Mouse (Mus musculus) testis, postnatal 10 days (tissue): Measurements from ENCODE around the gene Osbpl6.
A peak's percentile ranks its signal among the peaks of the same experiment; 100 is the strongest.
"Not testable (repeated sequence)": the region's sequence is repeated elsewhere in the genome, so short reads cannot be mapped to it uniquely, and the experiment has no call there.

Source experiments
- DNase-seq: peaks from one replicate; pipeline ENCODE4 v3.0.0; 2021; ENCODE audit warnings: low spot score

Gene Osbpl6

DNA sequence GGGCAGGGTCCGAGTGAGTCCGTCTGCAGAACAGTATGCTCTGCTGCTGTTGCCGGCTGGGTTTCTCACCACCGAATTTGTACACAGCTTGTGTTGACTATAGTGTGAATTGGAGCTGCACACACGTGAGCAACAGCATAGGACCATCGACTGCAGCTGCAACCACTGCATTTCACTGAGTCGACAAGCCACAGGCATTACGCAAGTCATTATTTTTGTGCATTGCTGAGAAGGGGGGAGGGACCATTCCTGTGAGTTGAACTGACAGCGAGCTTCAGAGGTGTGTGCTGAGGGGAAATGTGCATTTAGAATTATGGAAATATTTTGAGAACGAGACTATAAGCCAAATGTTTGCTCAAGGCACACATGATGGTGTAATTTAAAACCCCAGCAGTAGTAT, 165.2 kb downstream of the Osbpl6 start:
- no peak for DNase-seq

- DNase-seq, result no peak
Observed at GRCm38 (mm10) chr2:76578911-76579310, 172.6 kb downstream of the Osbpl6 start.

GRCm38 (mm10) chr2:76585090-76585489, 178.8 kb downstream of the Osbpl6 start:
- peak; percentile 44 for DNase-seq

- DNase-seq, result no peak
Observed at GRCm38 (mm10) chr2:76586906-76587305, 180.6 kb downstream of the Osbpl6 start.

- DNase-seq, result no peak
Observed at GRCm38 (mm10) chr2:76590221-76590620, 183.9 kb downstream of the Osbpl6 start.

DNA sequence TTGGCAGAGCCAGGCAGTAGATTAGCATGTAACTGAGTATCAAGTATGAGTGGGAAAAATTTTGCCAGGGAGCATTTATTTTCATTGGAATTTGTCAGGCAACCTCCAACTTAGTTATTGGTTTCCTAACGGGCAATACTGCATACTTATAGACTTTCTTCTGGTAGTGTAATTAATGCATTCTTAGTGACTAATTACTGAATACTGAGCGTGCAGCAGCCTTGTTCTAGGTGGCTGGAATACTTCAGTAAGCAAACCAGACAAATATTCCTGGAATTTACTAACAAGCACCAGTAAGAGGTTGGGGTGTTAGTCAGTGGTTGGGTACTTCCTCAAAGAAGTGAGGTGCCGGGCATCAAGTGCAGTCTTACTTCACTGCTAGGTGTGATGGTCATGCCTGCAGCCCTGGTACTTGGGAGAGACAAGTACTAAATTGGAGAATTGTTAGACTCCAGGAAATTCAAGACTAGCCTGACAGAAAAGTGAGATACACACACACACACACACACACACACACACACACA, 186.2 kb downstream of the Osbpl6 start:
- no peak for DNase-seq

DNA sequence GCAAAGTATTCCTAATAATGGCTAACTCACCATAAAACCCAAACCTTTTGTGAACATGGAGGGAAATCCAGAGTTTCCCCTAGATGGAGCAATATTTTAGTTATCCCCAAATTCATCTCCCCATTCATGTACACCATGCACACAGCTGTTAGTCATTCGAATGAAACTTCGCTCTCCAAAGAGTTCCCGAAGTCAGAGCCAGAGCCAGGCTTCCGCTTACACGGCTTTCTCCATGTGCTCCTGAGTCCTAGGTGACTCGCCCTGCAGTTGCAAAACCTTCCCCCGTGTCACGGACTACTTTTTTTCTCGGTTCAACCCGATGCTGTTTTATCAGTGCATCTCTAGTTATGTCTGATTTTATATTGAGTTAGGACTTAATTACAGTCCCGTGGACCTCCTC, 191.2 kb downstream of the Osbpl6 start:
- DNase-seq, result no peak

- DNase-seq, result no peak
Observed at GRCm38 (mm10) chr2:76599214-76599613, 192.9 kb downstream of the Osbpl6 start.

GRCm38 (mm10) chr2:76602256-76602655, 195.9 kb downstream of the Osbpl6 start:
- DNase-seq, result no peak

GRCm38 (mm10) chr2:76606704-76607103, 200.4 kb downstream of the Osbpl6 start:
- DNase-seq, result no peak

DNA sequence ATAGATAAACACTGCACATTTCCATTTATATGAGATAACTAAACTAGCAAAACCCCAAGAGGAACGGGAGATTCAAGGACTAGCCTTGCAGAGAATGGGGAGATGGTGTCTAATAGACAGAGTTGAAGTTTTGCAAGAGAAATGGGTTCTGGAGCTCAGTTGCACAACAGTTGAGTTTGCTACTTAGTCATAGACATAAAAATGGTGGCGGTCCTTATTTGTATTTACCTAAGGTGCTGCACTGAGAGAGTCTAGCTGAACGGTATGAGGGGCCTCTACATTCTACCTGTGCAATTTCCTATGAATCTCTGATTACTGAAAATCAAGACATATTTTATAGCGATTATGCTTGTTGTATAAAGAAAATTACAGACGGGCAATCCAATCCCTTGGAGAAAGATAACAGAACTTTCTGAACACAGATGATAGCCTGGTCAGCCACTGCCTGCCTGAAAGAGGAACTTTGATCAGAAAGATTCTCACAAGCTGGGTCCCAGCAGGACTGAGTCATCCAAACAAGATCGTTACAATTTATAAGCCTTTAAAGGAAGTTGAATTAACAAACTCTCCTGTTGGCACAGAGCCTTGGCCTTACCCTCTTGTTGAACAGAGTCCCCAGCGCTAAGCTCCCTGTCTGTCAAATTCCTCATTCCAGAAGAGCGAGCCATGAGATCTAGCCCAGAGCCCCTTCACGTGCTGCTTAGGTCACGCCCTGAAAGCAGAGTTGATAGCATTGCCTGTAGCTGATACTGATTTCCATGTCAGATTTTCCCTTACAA, 204.2 kb downstream of the Osbpl6 start:
- no peak for DNase-seq

- no peak for DNase-seq
Observed at GRCm38 (mm10) chr2:76611996-76612395, 205.7 kb downstream of the Osbpl6 start.

- peak; percentile 56 for DNase-seq
Observed at GRCm38 (mm10) chr2:76618078-76618477, 211.8 kb downstream of the Osbpl6 start.

DNA sequence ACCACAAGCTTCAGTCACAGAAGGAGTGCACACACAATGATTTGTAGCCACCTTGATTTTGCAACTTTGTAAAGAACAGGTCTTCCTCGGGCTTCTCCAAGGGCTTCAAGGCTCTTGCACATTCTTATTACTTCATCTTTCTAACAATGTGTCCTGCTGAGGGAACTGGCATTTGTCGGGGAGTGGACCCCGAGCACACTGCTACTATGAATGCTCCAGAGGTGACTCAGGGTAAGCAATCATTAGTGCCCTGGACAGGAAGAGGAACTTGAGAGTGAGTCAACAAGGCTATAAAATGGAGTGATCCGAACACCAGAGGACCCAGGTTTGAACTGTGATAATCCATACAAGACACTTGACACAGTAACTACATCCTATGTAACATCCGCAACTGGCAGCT, 213.9 kb downstream of the Osbpl6 start:
- DNase-seq, result no peak

- DNase-seq, result no peak
Observed at GRCm38 (mm10) chr2:76621724-76622123, 215.4 kb downstream of the Osbpl6 start.

GRCm38 (mm10) chr2:76622316-76622715, 216.0 kb downstream of the Osbpl6 start:
- not testable (repeated sequence) for DNase-seq

DNA sequence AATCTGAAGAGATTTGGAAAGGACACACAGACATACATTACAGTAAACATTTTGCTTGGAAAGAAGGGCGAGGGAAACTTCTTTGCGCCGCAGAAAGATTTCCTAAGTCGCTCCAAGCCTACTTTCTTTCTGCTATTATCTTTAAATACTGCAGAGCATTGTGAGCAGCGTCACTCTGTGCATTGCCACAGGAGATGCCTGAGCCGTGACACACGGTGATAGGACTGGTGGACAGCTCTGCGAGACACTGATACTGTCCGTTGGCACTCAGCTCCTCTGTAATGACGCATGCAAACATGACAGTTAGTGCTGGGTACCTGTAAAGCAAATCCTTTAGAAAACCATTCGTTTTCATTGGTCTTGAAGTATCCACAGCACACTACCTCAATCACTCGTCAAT, 224.0 kb downstream of the Osbpl6 start:
- DNase-seq, result no peak

GRCm38 (mm10) chr2:76631600-76631999, 225.3 kb downstream of the Osbpl6 start:
- no peak for DNase-seq

- DNase-seq, result no peak
Observed at GRCm38 (mm10) chr2:76639637-76640036, 233.3 kb downstream of the Osbpl6 start.

DNA sequence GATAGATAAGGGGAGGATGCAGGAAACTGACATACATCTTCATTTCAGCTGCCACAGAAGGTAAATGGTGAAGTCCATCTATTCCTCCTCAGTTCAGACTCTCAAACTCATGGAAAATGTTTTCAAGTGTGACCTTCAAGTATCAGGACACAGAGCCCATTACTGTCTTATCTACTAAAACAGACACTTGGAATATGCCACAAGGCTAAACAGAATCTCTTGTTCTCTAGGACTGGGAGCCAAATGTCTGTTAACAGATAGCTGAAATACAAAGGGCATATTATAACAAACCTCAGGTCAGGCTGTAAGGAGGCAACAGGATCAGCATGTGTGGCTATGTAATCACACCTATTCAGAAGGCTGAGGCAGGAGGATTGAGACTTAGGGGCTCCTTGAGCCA, 237.5 kb downstream of the Osbpl6 start:
- DNase-seq, result no peak

DNA sequence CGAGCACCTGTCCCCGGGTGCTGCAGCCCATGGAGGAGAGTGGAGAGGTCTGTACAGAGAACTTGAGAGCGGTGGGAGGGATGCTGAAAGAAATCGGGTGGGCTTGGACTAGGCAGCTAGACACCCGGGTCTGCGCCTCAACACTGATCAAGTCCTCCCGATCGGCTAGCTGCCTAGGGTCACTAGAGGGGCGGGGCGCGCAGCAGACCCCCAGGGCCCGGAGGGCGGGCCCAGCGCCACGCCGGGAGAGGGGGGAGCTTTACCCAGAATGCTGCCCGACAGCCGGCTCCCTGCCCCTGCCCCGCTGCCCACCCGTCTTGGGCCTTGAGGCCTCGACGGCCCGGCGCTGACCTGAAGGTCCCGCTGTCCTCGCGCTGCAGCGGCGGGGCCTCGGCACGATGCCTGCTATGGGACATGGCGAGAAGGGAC, 241.1 kb downstream of the Osbpl6 start:
- DNase-seq, result no peak

GRCm38 (mm10) chr2:76647883-76648570, 241.7 kb downstream of the Osbpl6 start, which contains the start of the genes Prkra and Pjvk:
Gene Prkra (minus strand): TSS chr2:76648015.
Gene Pjvk (plus strand): TSS chr2:76648476.
- peak; percentile 100 for DNase-seq

GRCm38 (mm10) chr2:76648666-76649141, 242.4 kb downstream of the Osbpl6 start:
- DNase-seq, result peak; percentile 59
